Mouse (Mus musculus) hindbrain, embryonic 16.5 days (tissue): Measurements from ENCODE around the gene Eif4e1b. TPM values are rescaled to one million over a fixed set of nuclear protein-coding genes. Genes with fewer than 3 reads are reported as not detected.

Experiments used
- ATAC-seq: fragments of 200-750 bp; cut with Nextera tagmentation; 2 replicates; pipeline ENCODE4 v1.8.0; 2017; ENCODE audit warnings: moderate TSS enrichment, moderate library complexity
- H3K27ac ChIP-seq: fragments of 300-500 bp; sonication (generic); 2 replicates; pipeline ENCODE4 v1.5.1; 2014; ENCODE audit warnings: low read depth, mild to moderate bottlenecking, control low read depth, low read length, moderate library complexity
- H3K27me3 ChIP-seq: fragments of 300-500 bp; sonication (generic); replicated peaks from 2 replicates; pipeline ENCODE4 v1.6.1; 2014; ENCODE audit warnings: low read length; ENCODE audit not compliant: control insufficient read depth, insufficient read depth
- H3K36me3 ChIP-seq: fragments of 300-500 bp; sonication (generic); 2 replicates; pipeline ENCODE4 v1.6.1; 2014; ENCODE audit warnings: mild to moderate bottlenecking, low read length, moderate library complexity, mixed read lengths; ENCODE audit not compliant: control insufficient read depth, insufficient read depth
- H3K4me1 ChIP-seq: fragments of 300-500 bp; sonication (generic); 2 replicates; pipeline ENCODE4 v1.6.1; 2014; ENCODE audit warnings: low read depth, low read length; ENCODE audit not compliant: control insufficient read depth, insufficient read depth
- H3K4me2 ChIP-seq: fragments of 300-500 bp; sonication (generic); 2 replicates; pipeline ENCODE4 v1.6.1; 2014; ENCODE audit warnings: mild to moderate bottlenecking, low read length, control low read depth, moderate library complexity
- H3K4me3 ChIP-seq: fragments of 300-500 bp; sonication (generic); 2 replicates; pipeline ENCODE4 v1.5.1; 2014; ENCODE audit warnings: mild to moderate bottlenecking, low read length, control low read depth, moderate library complexity
- H3K9ac ChIP-seq: fragments of 300-500 bp; sonication (generic); 2 replicates; pipeline ENCODE4 v1.6.1; 2014; ENCODE audit warnings: low read depth, mild to moderate bottlenecking, control low read depth, low read length, moderate library complexity
- H3K9me3 ChIP-seq: fragments of 300-500 bp; sonication (generic); 2 replicates; pipeline ENCODE4 v1.6.1; 2014; ENCODE audit warnings: mild to moderate bottlenecking, low read length, moderate library complexity; ENCODE audit not compliant: control insufficient read depth
- WGBS: fragments of 180-500 bp; shearing (Covaris S2); extraction: QIAGEN DNeasy Blood & Tissue Kit; methylation state at CpG from one replicate; pipeline ENCODE4 v1.1.7; 2014; 5-methylcytosine and 5-hydroxymethylcytosine counted together
- polyA plus RNA-seq: library from polyadenylated mRNA; unstranded; fragments of >200 nt; fragmentation: Nextera tagmentation; extraction: Ambion mirVana; gene quantifications from 2 replicates; pipeline ENCODE4 v1.2.1, GENCODE M21; 2015

Gene Eif4e1b
- polyA plus RNA-seq, 1 experiment from 2014 or later, result not detected

DNA sequence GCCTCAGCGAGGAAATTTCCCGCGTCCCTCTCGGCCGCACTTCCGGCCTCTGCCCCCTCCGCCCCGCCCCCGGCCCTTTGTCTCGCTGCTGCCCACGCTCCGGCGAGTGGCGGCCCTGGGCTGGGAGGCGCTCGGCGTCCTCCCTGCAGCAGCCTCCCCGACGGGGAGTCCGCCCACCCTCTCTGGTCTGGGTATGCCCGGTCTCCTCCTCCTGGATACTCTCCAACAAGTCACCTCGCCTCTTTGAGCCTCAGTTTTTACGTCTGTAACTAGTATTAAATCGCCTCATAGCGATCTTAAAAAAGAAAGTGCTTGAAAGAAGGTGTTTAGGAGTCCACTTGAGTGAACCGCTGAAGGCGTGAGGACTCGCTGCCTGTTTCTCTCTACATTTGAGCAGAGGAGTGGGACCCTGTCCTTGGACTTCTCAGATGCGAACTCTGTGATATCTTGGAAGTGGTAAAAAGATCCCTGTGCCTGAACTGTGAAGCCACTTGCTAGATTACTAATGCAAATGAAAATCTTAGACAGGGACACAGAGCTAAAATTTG is 33.9 kb upstream of the Eif4e1b start, which contains the start of gene Gprin1:
Gprin1 (minus strand) TSS at position 11 of the 548 bp plus-strand sequence.
- H3K27me3 ChIP-seq, result no peaks in the 10 kb centered on the region
- peak within 1 kb of the TSS; percentile 91 for H3K9ac ChIP-seq
- ATAC-seq, result peak; percentile 67
- H3K4me2 ChIP-seq, result peak within 1 kb of the TSS; percentile 81
- H3K4me3 ChIP-seq, result peak within 1 kb of the TSS; percentile 72
- peak within 1 kb of the TSS; percentile 94 for H3K27ac ChIP-seq
- H3K4me1 ChIP-seq, result peaks cover 28% of the 10 kb centered on the region
- under 1% methylated on average over 29 of the region's 29 CpGs for WGBS
- H3K36me3 ChIP-seq, result no peaks in the 10 kb centered on the region
- H3K9me3 ChIP-seq, result no peaks in the 10 kb centered on the region

DNA sequence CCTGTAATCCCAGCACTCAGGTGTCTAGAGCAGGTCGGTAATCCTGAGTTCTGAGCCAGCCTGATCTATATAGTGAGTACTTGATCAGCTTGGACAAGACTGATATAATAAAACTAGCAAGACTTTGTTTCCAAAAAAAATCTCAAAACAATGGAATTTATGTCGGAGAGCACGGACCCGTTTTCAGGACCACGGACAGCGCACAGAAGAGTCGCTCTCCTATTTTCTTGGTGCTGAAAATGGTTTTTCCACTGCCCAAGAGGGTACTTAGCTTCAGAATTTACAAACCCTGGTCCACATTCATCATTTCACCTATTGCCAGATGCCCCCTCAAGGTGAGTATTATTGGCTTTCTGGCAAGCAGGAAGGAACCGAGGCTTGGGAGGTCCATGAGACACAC is 33.1 kb upstream of the Eif4e1b start:
- H3K4me3 ChIP-seq, result no peak overlapping the region
- H3K4me1 ChIP-seq, result peaks cover 36% of the 10 kb centered on the region
- no peaks in the 10 kb centered on the region for H3K27me3 ChIP-seq
- no peaks in the 10 kb centered on the region for H3K36me3 ChIP-seq
- H3K9me3 ChIP-seq, result no peaks in the 10 kb centered on the region
- no peak overlapping the region for H3K27ac ChIP-seq
- H3K4me2 ChIP-seq, result no peak overlapping the region
- no peak overlapping the region for H3K9ac ChIP-seq
- 7% methylated on average over 8 of the region's 8 CpGs for WGBS
- ATAC-seq, result no peak

DNA sequence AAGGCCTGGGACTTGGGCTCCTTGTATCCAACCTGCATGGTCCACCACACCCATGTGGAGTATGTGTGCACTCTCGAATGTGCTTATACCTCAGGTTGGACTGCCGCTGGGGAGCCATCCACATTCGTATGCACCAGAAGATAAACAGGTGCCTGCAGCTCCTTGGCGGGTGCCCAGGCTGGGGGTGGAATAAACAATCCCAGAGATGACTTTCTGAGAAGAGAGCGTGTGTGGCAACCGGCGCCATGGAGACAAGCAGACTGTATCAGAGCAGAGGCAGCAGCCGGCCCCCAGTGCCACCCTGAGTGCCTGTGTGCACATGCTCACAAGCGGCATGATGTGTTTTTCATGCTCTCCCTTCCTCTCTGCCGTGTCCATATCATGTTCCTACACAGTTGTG is 31.1 kb upstream of the Eif4e1b start:
- Histone ChIP-seq H3K4me3 (no peak overlapping the region), H3K9me3 (no peaks in the 10 kb centered on the region), H3K27me3 (no peaks in the 10 kb centered on the region), H3K9ac (no peak overlapping the region), H3K27ac (no peak overlapping the region), H3K4me1 (peaks cover 33% of the 10 kb centered on the region), H3K4me2 (no peak overlapping the region), H3K36me3 (no peaks in the 10 kb centered on the region)
- no peak for ATAC-seq
- 55% methylated on average over 10 of the region's 10 CpGs for WGBS

DNA sequence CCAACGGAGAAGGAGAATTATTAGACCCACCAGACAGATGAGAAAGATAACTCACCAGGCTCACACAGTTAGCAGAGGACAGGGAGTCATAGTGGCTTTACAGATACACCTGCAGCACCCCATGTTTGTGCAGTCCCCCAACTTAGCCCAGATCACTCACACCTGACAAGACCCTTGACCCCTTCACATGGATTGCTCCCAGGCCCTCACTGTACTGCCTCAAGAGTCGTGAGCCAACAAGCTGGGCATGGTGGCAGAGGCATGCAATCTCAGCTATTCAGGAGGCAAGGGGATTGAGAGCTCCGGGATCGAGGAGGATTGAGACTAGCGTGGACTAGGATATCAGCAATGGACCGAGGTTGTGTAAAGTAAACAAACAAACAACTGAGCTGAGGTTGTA is 30.1 kb upstream of the Eif4e1b start:
- Histone ChIP-seq H3K36me3 (no peaks in the 10 kb centered on the region), H3K27ac (peak overlapping the region; percentile 58), H3K9me3 (no peaks in the 10 kb centered on the region), H3K4me3 (no peak overlapping the region), H3K4me1 (peaks cover 30% of the 10 kb centered on the region), H3K9ac (no peak overlapping the region), H3K4me2 (no peak overlapping the region), H3K27me3 (no peaks in the 10 kb centered on the region)
- 66% methylated on average over 6 of the region's 6 CpGs for WGBS
- no peak for ATAC-seq

DNA sequence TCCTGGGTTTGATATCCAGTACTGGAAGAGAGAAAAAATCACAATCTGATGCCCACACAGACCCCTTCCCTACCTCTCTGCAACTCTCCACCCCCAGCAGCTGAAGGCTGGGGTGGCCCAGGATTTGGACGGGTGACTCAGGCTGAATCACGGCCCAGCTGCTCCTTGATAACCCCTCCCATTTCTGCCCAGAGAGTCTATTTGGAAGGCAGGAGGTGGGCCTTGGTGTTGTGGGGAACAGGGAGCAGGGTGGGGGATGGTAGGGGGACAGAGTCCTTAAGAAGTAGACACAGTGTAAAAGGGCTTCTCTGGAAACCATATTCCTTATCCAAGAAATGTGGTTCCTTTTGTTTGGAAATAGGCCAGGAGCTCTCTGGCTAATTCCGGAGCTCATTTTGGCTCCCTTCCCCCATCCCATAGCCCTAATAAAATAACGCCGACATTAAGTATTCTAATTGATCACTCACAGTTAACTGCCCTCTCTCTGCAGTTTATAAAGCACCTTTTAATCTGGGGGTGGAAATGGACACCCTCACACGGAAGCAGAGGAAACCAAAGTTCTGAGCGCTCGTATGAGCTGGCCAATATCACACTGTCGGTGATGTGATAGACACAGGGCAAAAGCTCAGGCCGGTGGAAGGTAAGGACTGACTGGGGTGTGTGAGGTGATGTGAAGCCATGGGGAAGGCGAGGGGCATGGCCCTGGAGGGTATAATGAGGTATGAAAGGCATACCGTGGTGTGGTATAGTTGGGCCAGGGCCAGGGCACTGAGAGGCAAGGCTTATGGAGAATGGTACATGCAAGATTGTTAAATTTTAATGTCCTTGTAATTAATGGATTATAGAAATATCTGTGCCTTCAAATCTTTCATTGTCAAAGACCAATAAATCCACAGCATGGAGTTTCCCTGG is 29.4 kb upstream of the Eif4e1b start:
- no peak overlapping the region for H3K4me2 ChIP-seq
- ATAC-seq, result no peak
- H3K9me3 ChIP-seq, result no peaks in the 10 kb centered on the region
- H3K4me3 ChIP-seq, result no peak overlapping the region
- peaks cover 37% of the 10 kb centered on the region for H3K4me1 ChIP-seq
- H3K27ac ChIP-seq, result peak overlapping the region; percentile 58
- H3K9ac ChIP-seq, result peak overlapping the region; percentile 28; the same call in 1 of the 2 replicates
- H3K27me3 ChIP-seq, result no peaks in the 10 kb centered on the region
- H3K36me3 ChIP-seq, result no peaks in the 10 kb centered on the region
- WGBS, result 35% methylated on average over 12 of the region's 12 CpGs

DNA sequence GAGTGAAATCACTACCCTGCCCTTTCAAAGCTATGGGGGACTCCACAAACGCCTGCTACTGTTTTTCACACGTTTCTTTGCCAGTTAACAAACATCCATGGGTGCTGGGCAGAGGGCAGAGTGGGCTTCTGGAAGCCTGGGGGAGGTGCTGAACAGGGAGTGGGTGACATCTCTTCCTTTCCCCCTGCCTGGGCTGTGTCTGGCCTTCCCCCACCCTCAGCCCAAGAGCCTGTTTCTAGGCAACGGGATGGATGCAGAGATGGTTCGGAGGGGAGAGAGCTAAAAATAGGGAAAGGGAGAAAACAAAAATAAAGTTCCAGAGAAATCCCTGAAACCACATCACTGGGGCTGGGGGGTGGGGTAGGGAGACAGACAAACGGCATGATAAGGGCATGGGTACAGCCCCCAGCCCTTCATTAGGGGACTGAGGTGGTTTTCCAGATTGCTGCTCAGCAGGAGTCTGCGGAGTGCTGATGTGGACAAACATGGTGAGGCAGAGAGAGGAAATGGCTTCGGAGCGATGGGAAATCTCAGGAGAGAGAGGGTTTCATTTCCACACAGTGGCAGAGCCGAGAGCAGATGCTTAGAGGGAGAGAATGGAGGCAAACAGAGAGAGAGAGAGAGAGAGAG is 28.5 kb upstream of the Eif4e1b start:
- no peaks in the 10 kb centered on the region for H3K36me3 ChIP-seq
- no peaks in the 10 kb centered on the region for H3K9me3 ChIP-seq
- peak overlapping the region; percentile 66 for H3K27ac ChIP-seq
- H3K9ac ChIP-seq, result no peak overlapping the region
- H3K27me3 ChIP-seq, result no peaks in the 10 kb centered on the region
- H3K4me2 ChIP-seq, result peak overlapping the region; percentile 11; the same call in 1 of the 2 replicates
- peaks cover 44% of the 10 kb centered on the region for H3K4me1 ChIP-seq
- no peak for ATAC-seq
- no peak overlapping the region for H3K4me3 ChIP-seq
- WGBS, result 7% methylated on average over 9 of the region's 9 CpGs

DNA sequence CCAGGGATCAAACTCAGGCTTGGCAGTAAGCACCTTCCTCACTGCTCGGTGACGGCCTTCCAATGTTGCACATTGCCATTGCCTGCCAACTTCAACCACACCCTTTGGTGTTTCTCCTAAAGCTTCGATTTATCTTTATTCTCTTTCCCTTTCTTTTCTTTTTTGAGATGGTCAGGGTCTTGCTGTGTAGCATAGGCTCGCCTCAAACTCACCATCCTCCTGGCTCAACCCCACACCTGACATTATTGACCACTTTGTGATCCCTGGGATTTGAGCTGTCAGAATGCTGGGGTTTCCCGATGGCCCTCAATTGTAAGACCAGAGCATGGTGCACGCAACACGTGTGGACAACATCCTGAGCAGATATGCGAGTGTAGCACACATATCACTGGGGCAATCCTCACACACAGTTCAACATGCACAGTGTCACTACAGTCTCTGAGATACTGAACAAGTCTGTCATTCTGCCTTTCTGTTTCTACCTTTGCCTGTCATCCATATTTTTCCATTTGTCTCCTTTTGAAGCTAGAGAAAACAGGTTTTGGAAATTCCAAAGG is 27.6 kb upstream of the Eif4e1b start:
- WGBS, result 87% methylated on average over 8 of the region's 8 CpGs
- no peak overlapping the region for H3K4me2 ChIP-seq

DNA sequence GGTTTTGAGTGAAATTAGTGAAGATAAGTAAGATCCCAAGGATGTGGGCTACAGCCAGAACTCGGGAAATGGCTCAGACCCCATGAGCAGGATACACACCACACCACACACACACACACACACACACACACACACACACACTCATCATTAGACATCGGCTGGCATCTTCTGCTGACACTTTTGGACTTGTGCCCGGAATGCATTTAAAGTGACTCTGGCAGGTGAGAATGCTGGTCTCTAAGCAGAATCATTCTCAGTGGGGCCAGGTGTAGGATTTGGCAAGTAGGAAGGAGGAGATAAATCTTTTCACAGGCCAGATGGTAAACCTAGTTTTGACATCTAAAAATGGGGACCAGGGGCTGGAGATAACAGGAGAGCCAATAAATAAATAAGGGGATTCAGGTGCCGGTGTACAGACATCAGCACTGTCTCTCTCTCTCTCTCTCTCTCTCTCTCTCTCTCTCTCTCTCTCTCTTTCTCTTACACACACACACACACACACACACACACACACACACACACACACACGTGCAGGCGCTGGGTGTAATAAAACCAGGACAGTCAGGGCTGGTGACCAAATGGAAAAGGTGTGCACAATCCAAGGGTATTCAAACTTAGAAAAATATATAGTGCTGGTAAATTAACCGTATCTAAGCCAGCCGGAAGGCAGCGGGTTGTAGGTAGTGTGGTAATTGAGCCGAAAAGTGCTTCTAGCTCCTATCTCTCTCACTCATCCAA is 26.5 kb upstream of the Eif4e1b start:
- peak overlapping the region; percentile 94 for H3K27ac ChIP-seq
- peak overlapping the region; percentile 68 for H3K9ac ChIP-seq
- no peaks in the 10 kb centered on the region for H3K27me3 ChIP-seq
- H3K36me3 ChIP-seq, result no peaks in the 10 kb centered on the region
- peak overlapping the region; percentile 88 for H3K4me2 ChIP-seq
- peak overlapping the region; percentile 46 for H3K4me3 ChIP-seq
- no peak for ATAC-seq
- no peaks in the 10 kb centered on the region for H3K9me3 ChIP-seq
- WGBS, result 23% methylated on average over 10 of the region's 10 CpGs
- H3K4me1 ChIP-seq, result peaks cover 44% of the 10 kb centered on the region

More for the DNA sequence above, 27.6 kb upstream of the Eif4e1b start:
- Histone ChIP-seq H3K9ac (no peak overlapping the region), H3K4me1 (peaks cover 44% of the 10 kb centered on the region), H3K4me3 (no peak overlapping the region), H3K27ac (peak overlapping the region; percentile 66; the same call in 1 of the 2 replicates), H3K9me3 (no peaks in the 10 kb centered on the region), H3K36me3 (no peaks in the 10 kb centered on the region), H3K27me3 (no peaks in the 10 kb centered on the region)
- ATAC-seq, result no peak
